Mouse (Mus musculus) neural tube, embryonic 11.5 days (tissue): ENCODE results near the gene Serac1. TPM values are rescaled to one million over a fixed set of nuclear protein-coding genes. Genes with fewer than 3 reads are reported as not detected.

Experiments
- ATAC-seq: fragments of 200-750 bp; cut with Nextera tagmentation; 2 replicates; pipeline ENCODE4 v1.8.0; 2017; ENCODE audit warnings: moderate number of reproducible peaks, mild to moderate bottlenecking, moderate TSS enrichment, moderate library complexity; ENCODE audit not compliant: insufficient read depth, low FRiP score, low TSS enrichment
- DNase-seq: peaks from one replicate; pipeline ENCODE4 v3.0.0-alpha.2; 2015; ENCODE audit warnings: low spot score
- H3K27ac ChIP-seq: fragments of 300-500 bp; sonication (generic); 2 replicates; pipeline ENCODE4 v1.5.1; 2014; ENCODE audit warnings: low read depth, mild to moderate bottlenecking, low read length
- H3K27me3 ChIP-seq: fragments of 300-500 bp; sonication (generic); 2 replicates; pipeline ENCODE4 v1.6.1; 2014; ENCODE audit warnings: mild to moderate bottlenecking, low read length, mixed read lengths; ENCODE audit not compliant: control insufficient read depth, insufficient read depth
- H3K36me3 ChIP-seq: fragments of 300-500 bp; sonication (generic); 2 replicates; pipeline ENCODE4 v1.6.1; 2014; ENCODE audit warnings: mild to moderate bottlenecking, low read length, moderate library complexity, mixed read lengths; ENCODE audit not compliant: control insufficient read depth, insufficient read depth
- H3K4me1 ChIP-seq: fragments of 300-500 bp; sonication (generic); 2 replicates; pipeline ENCODE4 v1.6.1; 2014; ENCODE audit warnings: low read length, mixed read lengths; ENCODE audit not compliant: control insufficient read depth, insufficient read depth
- H3K4me2 ChIP-seq: fragments of 300-500 bp; sonication (generic); 2 replicates; pipeline ENCODE4 v1.6.1; 2014; ENCODE audit warnings: low read depth, mild to moderate bottlenecking, moderate library complexity
- H3K4me3 ChIP-seq: fragments of 300-500 bp; sonication (generic); 2 replicates; pipeline ENCODE4 v1.5.1; 2014; ENCODE audit warnings: low read depth, low read length
- H3K9ac ChIP-seq: fragments of 300-500 bp; sonication (generic); 2 replicates; pipeline ENCODE4 v1.6.1; 2014; ENCODE audit warnings: mild to moderate bottlenecking, low read length
- H3K9me3 ChIP-seq: fragments of 300-500 bp; sonication (generic); 2 replicates; pipeline ENCODE4 v1.6.1; 2016; ENCODE audit warnings: low read length; ENCODE audit not compliant: control insufficient read depth
- WGBS: fragments of 180-500 bp; shearing (Covaris S2); extraction: QIAGEN DNeasy Blood & Tissue Kit; methylation state at CpG from one replicate; pipeline ENCODE4 v1.1.7; 2014; 5-methylcytosine and 5-hydroxymethylcytosine counted together
- polyA plus RNA-seq: library from polyadenylated mRNA; unstranded; fragments of >200 nt; fragmentation: Nextera tagmentation; extraction: Ambion mirVana; gene quantifications from 2 replicates; pipeline ENCODE4 v1.2.1, GENCODE M21; 2014

The Serac1 gene
- polyA plus RNA-seq, 1 experiment from 2014 or later, result 7.9 TPM

GRCm38 (mm10) chr17:6018348-6018747 is 61.2 kb downstream of the Serac1 start:
- no peak for ATAC-seq

GRCm38 (mm10) chr17:6017268-6017667 is 62.3 kb downstream of the Serac1 start:
- WGBS, result 66% methylated on average over 12 of the region's 12 CpGs
- H3K4me1 ChIP-seq, result no peaks in the 10 kb centered on the region
- H3K9ac ChIP-seq, result no peak overlapping the region
- ATAC-seq (no peak), DNase-seq (no peak)
- H3K27ac ChIP-seq, result no peak overlapping the region
- no peak overlapping the region for H3K4me3 ChIP-seq
- H3K36me3 ChIP-seq, result no peaks in the 10 kb centered on the region
- no peaks in the 10 kb centered on the region for H3K27me3 ChIP-seq
- no peak overlapping the region for H3K4me2 ChIP-seq
- H3K9me3 ChIP-seq, result no peaks in the 10 kb centered on the region

More at GRCm38 (mm10) chr17:6018348-6018747, 61.2 kb downstream of the Serac1 start:
- H3K4me2 ChIP-seq, result no peak overlapping the region
- no peak overlapping the region for H3K9ac ChIP-seq
- no peak overlapping the region for H3K27ac ChIP-seq
- no peaks in the 10 kb centered on the region for H3K4me1 ChIP-seq
- no peak overlapping the region for H3K4me3 ChIP-seq
- no peak for DNase-seq
- no peaks in the 10 kb centered on the region for H3K9me3 ChIP-seq
- no peaks in the 10 kb centered on the region for H3K36me3 ChIP-seq
- H3K27me3 ChIP-seq, result no peaks in the 10 kb centered on the region
- 73% methylated on average over 4 of the region's 4 CpGs for WGBS

GRCm38 (mm10) chr17:6016213-6016780 is 63.2 kb downstream of the Serac1 start:
- no peaks in the 10 kb centered on the region for H3K27me3 ChIP-seq

GRCm38 (mm10) chr17:6014985-6015384 is 64.6 kb downstream of the Serac1 start:
- DNase-seq, result no peak
- Histone ChIP-seq H3K4me1 (no peaks in the 10 kb centered on the region), H3K4me3 (no peak overlapping the region), H3K27ac (no peak overlapping the region), H3K9me3 (no peaks in the 10 kb centered on the region), H3K9ac (no peak overlapping the region), H3K36me3 (no peaks in the 10 kb centered on the region), H3K27me3 (no peaks in the 10 kb centered on the region), H3K4me2 (no peak overlapping the region)
- ATAC-seq, result no peak
- WGBS, result 90% methylated on average over 4 of the region's 4 CpGs

More at GRCm38 (mm10) chr17:6016213-6016780, 63.2 kb downstream of the Serac1 start:
- 77% methylated on average over 7 of the region's 7 CpGs for WGBS
- Histone ChIP-seq H3K4me3 (no peak overlapping the region), H3K9ac (no peak overlapping the region), H3K9me3 (no peaks in the 10 kb centered on the region), H3K4me1 (no peaks in the 10 kb centered on the region), H3K4me2 (no peak overlapping the region), H3K36me3 (no peaks in the 10 kb centered on the region), H3K27ac (no peak overlapping the region)
- DNase-seq (no peak), ATAC-seq (no peak)

GRCm38 (mm10) chr17:6013079-6013478 is 66.5 kb downstream of the Serac1 start:
- no peaks in the 10 kb centered on the region for H3K9me3 ChIP-seq
- ATAC-seq (no peak), DNase-seq (no peak)
- H3K4me2 ChIP-seq, result no peak overlapping the region
- H3K27me3 ChIP-seq, result no peaks in the 10 kb centered on the region
- no peaks in the 10 kb centered on the region for H3K36me3 ChIP-seq
- H3K9ac ChIP-seq, result no peak overlapping the region
- no peaks in the 10 kb centered on the region for H3K4me1 ChIP-seq
- no peak overlapping the region for H3K4me3 ChIP-seq
- no peak overlapping the region for H3K27ac ChIP-seq
- WGBS, result 87% methylated on average over 4 of the region's 4 CpGs

GRCm38 (mm10) chr17:6009606-6010005 is 69.9 kb downstream of the Serac1 start:
- Histone ChIP-seq H3K36me3 (no peaks in the 10 kb centered on the region), H3K9ac (no peak overlapping the region), H3K27ac (no peak overlapping the region), H3K4me3 (no peak overlapping the region), H3K4me1 (no peaks in the 10 kb centered on the region), H3K27me3 (no peaks in the 10 kb centered on the region), H3K4me2 (no peak overlapping the region), H3K9me3 (no peaks in the 10 kb centered on the region)
- no peak for ATAC-seq
- WGBS, result 92% methylated on average over 4 of the region's 4 CpGs
- no peak for DNase-seq

GRCm38 (mm10) chr17:6008590-6008989 is 71.0 kb downstream of the Serac1 start:
- Histone ChIP-seq H3K4me2 (no peak overlapping the region), H3K4me1 (no peaks in the 10 kb centered on the region), H3K9me3 (no peaks in the 10 kb centered on the region), H3K9ac (no peak overlapping the region), H3K36me3 (no peaks in the 10 kb centered on the region), H3K4me3 (no peak overlapping the region), H3K27ac (no peak overlapping the region), H3K27me3 (no peaks in the 10 kb centered on the region)
- no peak for DNase-seq
- ATAC-seq, result no peak
- 86% methylated on average over 11 of the region's 11 CpGs for WGBS

- H3K9ac ChIP-seq, result no peak overlapping the region
- no peaks in the 10 kb centered on the region for H3K9me3 ChIP-seq
- H3K27ac ChIP-seq, result no peak overlapping the region
- ATAC-seq, result no peak
- H3K4me1 ChIP-seq, result no peaks in the 10 kb centered on the region
- no peaks in the 10 kb centered on the region for H3K27me3 ChIP-seq
- no peaks in the 10 kb centered on the region for H3K36me3 ChIP-seq
- WGBS, result 85% methylated on average over 9 of the region's 9 CpGs
- no peak for DNase-seq
- no peak overlapping the region for H3K4me3 ChIP-seq
- no peak overlapping the region for H3K4me2 ChIP-seq
These were observed 71.6 kb downstream of the Serac1 start for GRCm38 (mm10) chr17:6007902-6008301.

GRCm38 (mm10) chr17:6007101-6007780 is 72.3 kb downstream of the Serac1 start:
- no peak for DNase-seq
- Histone ChIP-seq H3K27me3 (no peaks in the 10 kb centered on the region), H3K4me1 (no peaks in the 10 kb centered on the region), H3K4me3 (no peak overlapping the region), H3K9me3 (no peaks in the 10 kb centered on the region), H3K4me2 (no peak overlapping the region), H3K9ac (no peak overlapping the region), H3K36me3 (no peaks in the 10 kb centered on the region), H3K27ac (no peak overlapping the region)
- ATAC-seq, result no peak
- 86% methylated on average over 5 of the region's 5 CpGs for WGBS
